Mouse (Mus musculus): Measurements from ENCODE around the gene Spats1. TPM values are rescaled to one million over a fixed set of nuclear protein-coding genes. Genes with fewer than 3 reads are reported as not detected.

Spats1 gene
- 0.02 and 0.06 TPM in 2 replicates for polyA plus RNA-seq (2012; rRNA removed)

GRCm38 (mm10) chr17:45474669-45475465, at the start of gene Spats1:
TSS of gene Spats1 (minus strand) at chr17:45475415.

GRCm38 (mm10) chr17:45523263-45523662, 48.0 kb upstream of the Spats1 start, which contains the start of gene Tcte1:
TSS of gene Tcte1 (plus strand) at chr17:45523434.

GRCm38 (mm10) chr17:45506700-45507189, 31.5 kb upstream of the Spats1 start, which contains the start of gene Aars2:
TSS of gene Aars2 (plus strand) at chr17:45506841.

GRCm38 (mm10) chr17:45433419-45434261, 41.6 kb downstream of the Spats1 start, which contains the start of gene Cdc5l:
TSS of gene Cdc5l (minus strand) at chr17:45433737.

Other genes starting within 250 kb of the Spats1 start
- 14.5 and 16.1 TPM in 2 replicates for gene Cdc5l, start 41.7 kb downstream of the Spats1 start, polyA plus RNA-seq (2012; rRNA removed)
- gene Aars2, start 31.4 kb upstream of the Spats1 start, polyA plus RNA-seq (2012; rRNA removed) = 4.2 and 4.3 TPM in 2 replicates
- not detected in 2 replicates for gene Tcte1, start 48.0 kb upstream of the Spats1 start, polyA plus RNA-seq (2012; rRNA removed)
- gene Tmem151b, start 74.3 kb upstream of the Spats1 start, polyA plus RNA-seq (2012; rRNA removed) = 0.10 TPM in 2 replicates
- 0.67 and 0.81 TPM in 2 replicates for gene Nfkbie, start 80.3 kb upstream of the Spats1 start, polyA plus RNA-seq (2012; rRNA removed)
- 19.7 and 27.7 TPM in 2 replicates for gene Slc35b2, start 88.5 kb upstream of the Spats1 start, polyA plus RNA-seq (2012; rRNA removed)
- 428 and 431 TPM in 2 replicates for gene Hsp90ab1, start 97.9 kb upstream of the Spats1 start, polyA plus RNA-seq (2012; rRNA removed)
- gene Slc29a1, start 124.2 kb upstream of the Spats1 start, polyA plus RNA-seq (2012; rRNA removed) = 130 and 157 TPM in 2 replicates
- 1.3 TPM in 1 of 2 replicates, not detected in the other for gene Mymx, start 126.7 kb upstream of the Spats1 start, polyA plus RNA-seq (2012; rRNA removed)
- gene Capn11, start 183.9 kb upstream of the Spats1 start, polyA plus RNA-seq (2012; rRNA removed) = 0.06 and 0.18 TPM in 2 replicates
- 55.4 and 60.1 TPM in 2 replicates for gene Mrpl14, start 210.9 kb upstream of the Spats1 start, polyA plus RNA-seq (2012; rRNA removed)
- 8.9 and 10.3 TPM in 2 replicates for gene Tmem63b, start 211.5 kb upstream of the Spats1 start, polyA plus RNA-seq (2012; rRNA removed)